Mouse (Mus musculus) spleen, adult 2 months (tissue): ENCODE measurements around the gene Nudt9.

Experiments used
- CTCF ChIP-seq: fragments of 200-500 bp; IDR thresholded peaks from 2 replicates; pipeline ENCODE4 v1.5.1; 2011; ENCODE audit warnings: mild to moderate bottlenecking, inconsistent platforms; ENCODE audit not compliant: insufficient read depth, insufficient read length, insufficient replicate concordance; ENCODE audit errors: extremely low read depth
- POLR2A ChIP-seq: fragments of 200-500 bp; IDR thresholded peaks from 2 replicates; pipeline ENCODE4 v1.6.1; 2011; ENCODE audit warnings: low read depth, low read length, inconsistent platforms

GRCm38 (mm10) chr5:104007801-104008200 lies 38.3 kb upstream of the Nudt9 start:
- no peak for TF ChIP-seq CTCF
- TF ChIP-seq POLR2A, result no peak
